Mouse (Mus musculus): ENCODE data around the gene Coro2a.
"Not testable (repeated sequence)": the region's sequence is repeated elsewhere in the genome, so short reads cannot be mapped to it uniquely, and the experiment has no call there.

Coro2a gene

DNA sequence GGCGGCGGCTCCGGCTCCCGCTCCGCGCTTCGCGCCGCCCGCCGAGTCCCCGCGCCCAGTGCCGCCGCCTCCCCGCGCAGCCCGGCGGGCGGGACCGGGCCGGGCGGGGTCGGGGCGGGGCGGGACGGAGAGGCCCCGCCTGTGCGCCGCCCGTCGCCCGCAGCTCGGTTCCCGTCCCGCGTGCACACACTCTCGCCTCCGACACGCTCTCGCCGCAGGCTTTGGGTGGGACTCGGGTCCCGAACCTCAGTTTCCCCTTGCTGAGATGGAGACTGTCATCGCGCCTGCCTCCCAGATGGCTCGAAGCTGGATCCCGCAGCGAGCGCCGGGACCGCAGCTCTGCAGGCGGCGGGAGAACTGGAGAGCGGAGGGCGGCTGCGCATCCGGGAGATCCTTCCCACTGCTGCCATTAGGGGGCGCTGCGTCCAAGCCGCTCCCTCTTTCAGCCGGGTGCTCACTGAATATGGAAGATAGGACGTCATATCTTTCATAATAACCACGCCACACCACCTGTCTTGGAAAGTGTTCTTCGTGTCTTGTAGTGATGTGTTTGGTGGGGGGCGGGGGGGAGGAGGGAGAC is at the start of gene Coro2a:
Coro2a (minus strand) TSS at position 359 of the 580 bp plus-strand sequence.
- peak; percentile 50 to 61 for DNase-seq (ENCODE audit: low spot score in 2 of 2)

DNA sequence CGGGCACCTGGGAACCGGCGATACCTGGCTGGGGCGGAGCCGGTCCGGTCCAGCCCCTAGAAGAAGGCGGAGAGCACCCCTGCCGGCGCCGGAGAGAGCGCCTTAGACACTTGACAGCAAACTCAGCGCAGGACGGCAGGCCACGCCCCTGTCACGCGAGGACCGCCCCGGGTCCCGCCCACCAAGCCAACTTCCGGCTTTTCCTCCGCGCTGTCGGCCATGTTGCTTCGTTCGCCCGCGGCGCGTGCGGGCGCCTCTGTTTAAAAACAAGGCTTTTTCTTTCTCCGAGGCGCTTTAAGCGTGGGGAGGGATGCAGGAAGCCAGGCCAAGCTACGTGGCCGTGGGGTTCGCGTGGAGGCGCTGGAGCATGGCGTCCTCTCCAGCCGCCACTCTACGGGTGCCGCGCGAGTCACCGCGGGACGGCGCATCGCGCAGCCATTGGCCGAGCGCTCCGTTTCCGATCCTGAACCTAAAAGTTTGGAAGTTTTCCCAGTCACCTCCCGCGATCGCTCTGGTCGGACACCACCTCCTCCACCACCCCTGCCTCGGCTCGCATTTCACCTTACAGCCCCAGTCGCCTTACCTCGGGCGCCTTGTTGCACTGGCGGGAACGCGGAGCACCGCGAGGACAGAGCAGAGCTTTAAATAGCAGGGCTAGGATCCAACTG is 48.2 kb upstream of the Coro2a start, which contains the start of gene Tbc1d2:
Tbc1d2 (minus strand) TSS at position 124 of the 668 bp plus-strand sequence.
- peak; percentile 90 to 95 for DNase-seq (ENCODE audit: low spot score in 2 of 2)

DNA sequence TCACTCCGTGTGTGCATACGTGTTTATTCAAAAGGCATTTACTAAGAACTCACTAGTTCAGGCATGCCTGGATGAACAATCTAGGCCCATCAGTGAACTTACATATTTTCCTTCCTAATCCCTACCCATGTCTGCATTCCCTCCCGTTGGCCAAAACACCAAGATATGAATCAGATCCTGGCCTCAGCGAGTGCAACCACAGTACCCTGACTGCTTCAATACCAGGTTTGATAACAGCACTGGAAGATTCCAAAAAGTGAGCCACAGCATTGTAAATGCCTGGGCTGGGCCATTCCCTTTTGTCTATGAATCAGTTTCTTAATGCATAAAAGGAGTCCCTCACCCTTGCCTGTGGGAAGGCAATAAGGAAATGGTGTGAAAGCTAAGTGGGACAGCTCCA is 47.2 kb upstream of the Coro2a start:
- no peak for DNase-seq (ENCODE audit: low spot score in 2 of 2)

DNA sequence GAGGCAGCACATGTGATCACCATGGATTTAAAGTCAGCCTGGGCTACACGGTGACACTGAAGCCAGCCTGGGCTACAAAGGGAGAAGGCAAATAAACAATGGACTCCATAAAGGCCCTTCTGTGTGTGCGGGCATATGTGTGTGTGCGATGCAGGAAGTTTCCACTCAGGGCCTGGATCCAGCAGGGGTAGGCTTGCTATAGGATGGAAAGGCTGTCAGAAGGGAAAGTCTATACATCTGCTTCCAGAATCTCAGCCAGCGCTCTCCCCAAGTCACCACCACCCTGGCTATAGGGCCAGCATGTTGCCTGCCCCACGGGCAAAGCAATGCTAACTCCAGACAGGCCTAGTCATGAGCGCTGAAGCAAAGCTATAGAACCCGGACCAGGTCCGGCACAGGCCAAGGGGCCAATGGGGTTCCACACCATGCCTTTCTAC is 41.7 kb upstream of the Coro2a start:
- no peak for DNase-seq (ENCODE audit: low spot score in 2 of 2)

DNA sequence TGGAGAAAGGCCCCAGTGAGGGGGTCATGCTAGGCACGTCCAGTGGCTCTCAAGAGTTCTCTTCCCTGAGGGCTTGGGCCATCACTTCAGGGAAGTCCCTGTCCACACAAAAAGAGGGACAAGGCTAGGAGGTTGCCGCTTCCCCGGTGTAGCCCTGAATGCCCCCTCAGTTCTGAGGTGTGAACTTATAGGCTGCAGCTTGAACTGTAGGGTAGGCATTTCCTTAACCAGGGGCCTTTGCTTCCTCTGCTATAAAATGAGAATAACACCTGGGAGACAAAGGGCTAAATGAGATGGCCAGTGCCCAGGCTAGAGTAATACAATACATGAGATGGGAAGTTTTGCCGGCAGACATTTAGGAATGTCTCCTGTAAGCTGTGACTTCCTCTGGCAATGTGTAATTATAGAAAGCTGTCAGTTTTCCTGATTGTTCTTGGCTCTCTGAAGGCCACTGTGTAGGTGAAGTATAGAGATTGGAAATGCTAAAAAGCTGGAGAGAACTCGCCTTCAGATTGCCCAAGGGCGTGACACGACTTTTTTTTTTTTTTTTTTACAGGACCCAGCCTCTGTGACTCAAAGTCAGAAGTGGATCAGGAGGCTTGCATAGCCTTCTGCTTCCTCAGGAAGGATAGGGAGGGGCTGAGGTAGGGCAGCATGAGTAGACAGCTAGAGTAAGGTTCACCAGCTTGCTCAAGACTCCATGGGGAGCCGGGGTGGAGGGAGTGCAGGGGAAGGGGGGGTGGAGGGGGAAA is 41.1 kb upstream of the Coro2a start:
- DNase-seq (ENCODE audit: low spot score in 2 of 2) = peak; percentile 29 to 73

DNA sequence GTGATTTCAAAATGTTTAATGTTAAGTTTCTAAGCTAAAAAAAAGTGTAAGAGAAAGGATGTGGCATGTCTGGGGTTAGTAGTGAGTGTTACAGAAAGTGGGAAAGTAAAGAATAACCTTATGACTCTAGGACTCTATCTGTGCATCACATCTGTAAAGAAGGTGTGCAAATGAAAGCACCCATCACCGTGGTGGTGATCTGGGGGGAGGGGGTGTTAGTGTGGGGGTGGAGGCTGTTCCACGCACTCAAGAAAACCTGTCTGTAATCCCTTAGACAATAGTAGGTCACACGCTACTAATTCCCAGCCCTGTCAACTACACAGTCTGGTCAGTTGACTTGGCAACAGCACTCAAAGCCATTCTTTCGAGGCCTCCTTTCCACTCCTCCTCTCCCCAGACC is 39.3 kb upstream of the Coro2a start:
- no peak for DNase-seq (ENCODE audit: low spot score in 2 of 2)

DNA sequence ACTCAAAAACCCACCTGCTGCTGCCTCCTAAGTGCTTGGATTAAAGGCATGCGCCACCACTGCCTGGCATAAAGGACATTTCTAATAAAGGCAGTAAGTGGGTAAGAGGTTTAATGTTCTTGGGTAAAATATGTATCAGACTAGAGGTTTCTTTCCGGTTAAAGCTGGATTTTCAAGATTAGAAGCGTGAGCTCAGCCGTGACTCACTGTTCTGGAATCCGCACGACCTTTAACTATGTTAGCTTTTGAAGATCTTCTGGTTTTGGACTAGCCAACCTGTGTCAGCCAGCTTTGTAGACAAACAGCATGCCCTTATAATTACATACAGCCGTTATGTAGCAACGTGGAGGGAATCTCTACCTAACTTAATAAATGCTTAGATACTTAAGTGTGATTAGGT is 37.9 kb upstream of the Coro2a start:
- DNase-seq (ENCODE audit: low spot score in 2 of 2) = no peak

DNA sequence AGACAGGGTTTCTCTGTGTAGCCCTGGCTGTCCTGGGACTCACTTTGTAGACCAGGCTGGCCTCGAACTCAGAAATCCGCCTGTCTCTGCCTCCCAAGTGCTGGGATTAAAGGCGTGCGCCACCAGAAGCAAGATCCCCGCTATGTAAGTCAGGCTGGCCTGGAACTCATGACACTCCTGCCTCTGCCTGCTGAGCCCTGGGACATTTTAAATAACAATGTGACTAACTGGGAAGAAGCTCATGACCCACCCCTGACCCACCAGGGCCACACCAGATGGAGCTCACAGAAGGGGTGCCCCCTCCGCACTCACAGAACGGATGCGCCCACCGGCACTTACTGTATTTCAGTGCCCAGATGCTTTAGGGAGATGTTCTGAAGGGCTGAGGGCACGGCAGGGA is 35.2 kb upstream of the Coro2a start:
- not testable (repeated sequence) for DNase-seq (ENCODE audit: low spot score in 2 of 2)

DNA sequence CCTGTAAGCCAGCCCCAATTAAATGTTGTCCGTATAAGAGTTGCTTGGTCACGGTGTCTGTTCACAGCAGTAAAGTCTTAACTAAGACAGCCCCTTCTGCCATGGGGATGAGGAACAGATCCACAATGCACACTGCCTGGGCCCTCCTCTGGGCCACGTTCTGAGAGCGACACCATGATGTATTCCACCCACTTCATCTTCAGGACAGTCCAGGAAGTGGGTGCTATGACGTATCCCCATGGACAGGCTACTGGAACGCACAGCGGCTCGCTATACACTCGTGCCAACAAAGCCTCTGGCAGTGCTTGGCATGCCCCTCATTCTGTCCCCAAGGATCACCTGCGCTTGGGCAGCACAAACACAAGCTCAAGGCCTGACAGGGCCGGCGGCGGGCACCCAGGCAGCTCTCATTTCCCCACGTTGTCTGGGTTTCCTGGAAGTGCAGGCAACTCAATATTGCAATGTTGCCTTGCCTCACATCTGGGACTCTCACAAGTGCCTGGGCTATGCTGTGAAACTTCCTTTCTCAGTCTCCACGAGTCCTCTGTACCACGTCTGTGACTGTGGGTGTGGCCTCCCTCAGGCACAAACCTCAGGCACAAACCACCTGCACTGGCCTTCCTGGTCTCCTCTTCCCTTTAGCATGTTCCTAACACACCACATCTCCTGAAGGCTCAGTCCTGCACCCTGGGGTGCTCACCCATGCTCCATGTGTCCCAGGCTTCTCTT is 33.9 kb upstream of the Coro2a start:
- DNase-seq (ENCODE audit: low spot score in 2 of 2) = no peak

DNA sequence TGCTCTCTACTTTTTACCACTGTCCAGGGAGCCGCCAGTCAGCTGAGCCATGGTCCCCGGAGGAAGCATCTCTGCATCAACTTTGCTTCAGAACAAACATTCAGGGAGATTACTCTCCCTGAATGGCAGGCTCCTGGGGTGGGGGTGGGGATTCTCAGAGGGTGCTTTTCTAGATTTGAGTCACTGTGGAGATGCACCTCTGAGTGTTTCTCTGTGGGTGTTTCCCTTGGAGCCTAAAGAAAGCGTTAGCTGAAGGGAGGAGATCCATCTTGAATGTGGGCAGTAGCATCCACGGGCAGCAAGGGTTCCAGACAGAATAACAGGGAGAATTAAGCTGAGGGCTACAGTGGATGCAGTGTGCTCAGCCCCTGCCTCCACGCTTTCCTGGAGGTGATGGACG is 32.9 kb upstream of the Coro2a start:
- DNase-seq (ENCODE audit: low spot score in 2 of 2) = no peak

DNA sequence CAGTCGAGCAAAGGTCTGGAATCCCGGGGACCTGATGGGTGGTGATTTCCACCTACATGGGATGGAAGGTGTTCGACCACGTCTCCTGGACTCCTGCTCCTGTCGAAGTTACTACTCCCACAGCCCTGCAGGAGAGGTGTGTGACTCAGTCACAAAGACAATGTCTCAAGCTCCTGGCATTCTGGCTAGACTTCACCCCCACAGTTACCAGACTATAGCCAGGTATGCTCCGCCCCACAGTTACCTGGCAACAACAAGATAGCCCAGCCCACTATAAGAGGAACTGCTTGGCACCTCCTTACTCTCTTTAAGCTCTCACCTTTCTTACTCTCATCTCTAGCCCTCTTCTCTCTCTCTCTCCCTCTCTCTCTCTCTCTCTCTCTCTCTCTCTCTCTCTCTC is 31.6 kb upstream of the Coro2a start:
- DNase-seq (ENCODE audit: low spot score in 2 of 2) = not testable (repeated sequence)

DNA sequence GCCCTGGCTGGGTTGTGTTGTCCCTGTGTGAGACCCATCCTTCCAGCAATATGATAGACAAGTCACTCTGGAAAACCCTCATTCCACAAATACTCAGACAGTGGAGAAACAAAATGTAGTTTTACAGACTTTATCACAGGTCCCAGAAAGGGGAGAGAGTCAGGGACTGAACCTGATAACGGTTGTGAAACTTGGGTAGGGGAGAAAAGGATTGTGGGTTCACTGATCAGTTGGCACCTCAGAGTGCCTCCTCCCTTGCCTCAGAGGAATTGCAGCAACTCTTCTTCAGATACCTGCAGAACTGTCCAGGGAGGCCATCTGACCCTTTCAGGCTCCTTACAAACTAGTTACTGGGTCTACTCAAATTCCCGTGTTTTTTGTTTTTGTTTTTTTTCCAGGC is 30.5 kb upstream of the Coro2a start:
- no peak for DNase-seq (ENCODE audit: low spot score in 2 of 2)

DNA sequence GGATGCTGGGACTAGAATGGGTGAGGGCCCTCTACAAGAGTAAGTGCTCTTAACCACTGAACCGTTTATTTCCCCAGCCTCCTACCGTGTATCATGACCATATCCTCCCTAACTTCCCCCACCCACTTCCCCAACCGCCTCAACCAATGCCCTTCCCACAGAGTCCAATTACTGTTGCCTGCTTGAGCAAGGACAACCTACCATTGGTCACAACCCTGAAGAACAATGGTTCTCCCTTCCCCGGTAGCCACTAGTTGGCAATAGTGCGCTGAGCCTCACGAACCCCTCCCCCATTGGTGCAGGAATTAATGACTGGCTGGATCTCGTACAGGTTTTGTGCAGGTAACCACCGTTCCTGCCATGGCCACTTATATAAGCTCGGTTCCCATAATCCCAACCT is 28.4 kb upstream of the Coro2a start:
- no peak for DNase-seq (ENCODE audit: low spot score in 2 of 2)

DNA sequence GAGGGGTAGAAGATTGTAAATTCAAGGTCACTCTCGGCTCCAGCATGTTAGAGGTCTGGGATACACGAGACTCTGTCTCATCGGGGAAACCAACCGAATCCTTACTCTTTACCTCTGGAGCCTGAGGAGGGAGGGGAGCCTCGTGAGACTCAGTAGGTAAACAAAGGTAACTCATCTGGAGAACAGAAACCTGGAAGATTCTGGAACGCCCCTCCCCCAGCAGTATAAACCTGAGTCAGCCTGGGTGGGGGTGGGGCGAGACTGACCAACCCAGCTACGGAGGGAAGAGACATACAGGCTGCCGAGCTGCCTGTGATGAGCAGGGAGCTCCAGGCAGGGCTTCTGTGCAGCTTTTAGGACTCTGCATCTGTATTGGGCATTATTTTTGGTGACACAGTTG is 26.9 kb upstream of the Coro2a start:
- no peak for DNase-seq (ENCODE audit: low spot score in 2 of 2)

DNA sequence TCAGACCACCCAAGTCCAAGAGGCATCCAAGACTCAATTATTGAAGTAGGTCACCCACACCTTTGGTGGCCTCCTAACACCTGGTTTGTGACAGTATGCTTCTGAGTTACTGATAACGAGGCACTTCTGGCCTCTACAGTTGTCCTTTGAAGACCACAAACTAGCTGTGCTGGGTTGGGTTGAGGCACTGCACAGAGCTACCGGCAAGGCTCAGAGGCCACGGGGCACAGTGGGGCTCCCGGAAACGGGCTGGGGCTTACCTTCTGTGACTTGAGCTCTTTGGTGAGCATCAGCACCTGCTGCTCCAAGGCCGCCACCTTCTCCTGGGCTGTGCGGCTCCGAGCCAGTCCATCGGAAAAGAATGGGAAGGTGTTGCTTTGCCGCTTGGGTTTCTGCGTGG is 26.1 kb upstream of the Coro2a start:
- DNase-seq (ENCODE audit: low spot score in 2 of 2) = no peak

DNA sequence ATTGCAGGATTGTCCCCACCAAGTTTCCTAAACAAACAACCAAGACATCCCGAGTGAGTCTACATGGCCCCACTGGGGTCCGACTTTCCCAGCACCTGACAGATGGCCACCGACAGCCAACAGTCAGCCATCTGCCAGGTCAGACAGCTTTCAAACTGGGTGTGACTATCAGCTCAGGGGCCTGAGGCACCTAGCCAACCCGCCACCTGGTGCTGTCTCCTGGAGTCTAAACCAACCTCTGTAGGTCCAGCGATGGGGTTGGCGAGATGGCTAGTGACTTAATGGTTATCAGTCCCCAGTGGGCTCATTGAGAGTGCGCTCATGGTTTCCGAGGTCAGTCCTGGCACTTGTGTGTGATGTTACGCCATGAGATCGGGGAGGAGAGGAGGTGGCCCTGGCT is 23.1 kb upstream of the Coro2a start:
- DNase-seq (ENCODE audit: low spot score in 2 of 2) = no peak

DNA sequence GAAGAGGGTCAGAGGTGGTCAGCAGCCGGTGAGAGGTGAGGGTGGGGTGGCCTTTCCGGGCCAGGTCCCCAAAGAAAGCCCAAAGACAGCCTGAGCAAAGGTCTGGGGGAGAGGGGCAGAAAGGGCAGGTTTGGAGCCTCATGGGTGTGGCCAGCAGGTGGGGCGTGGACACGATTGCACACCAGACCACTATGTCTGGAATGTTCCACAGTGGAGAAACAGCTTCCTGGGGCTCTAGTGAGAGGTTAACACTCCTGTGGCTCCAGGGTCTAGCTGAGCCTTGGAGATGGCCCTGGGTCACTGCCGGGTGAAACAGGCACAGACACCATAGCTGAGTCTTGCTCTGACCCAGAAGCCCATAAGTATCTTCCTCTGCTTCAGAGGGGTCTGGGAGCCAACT is 21.0 kb upstream of the Coro2a start:
- DNase-seq (ENCODE audit: low spot score in 2 of 2) = no peak

DNA sequence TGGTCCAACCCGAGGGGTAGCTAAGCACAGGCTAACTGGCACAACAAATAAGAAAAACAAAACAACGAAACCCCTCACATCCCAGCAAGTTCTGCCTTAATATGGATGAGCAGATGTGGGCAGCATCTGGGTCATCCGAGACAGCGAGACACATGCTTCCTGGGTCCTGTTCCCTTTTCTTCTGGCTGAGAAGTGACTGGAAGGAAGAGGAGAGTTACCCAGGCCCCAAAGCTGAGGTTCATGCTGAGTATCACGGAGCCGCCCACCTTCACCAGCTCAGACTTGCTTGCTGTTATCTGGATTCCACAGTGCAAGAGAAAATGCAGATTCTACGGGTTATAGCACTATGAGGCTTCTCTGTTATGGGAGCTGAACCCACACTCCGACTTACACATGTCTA is 18.9 kb upstream of the Coro2a start:
- DNase-seq (ENCODE audit: low spot score in 2 of 2) = no peak

DNA sequence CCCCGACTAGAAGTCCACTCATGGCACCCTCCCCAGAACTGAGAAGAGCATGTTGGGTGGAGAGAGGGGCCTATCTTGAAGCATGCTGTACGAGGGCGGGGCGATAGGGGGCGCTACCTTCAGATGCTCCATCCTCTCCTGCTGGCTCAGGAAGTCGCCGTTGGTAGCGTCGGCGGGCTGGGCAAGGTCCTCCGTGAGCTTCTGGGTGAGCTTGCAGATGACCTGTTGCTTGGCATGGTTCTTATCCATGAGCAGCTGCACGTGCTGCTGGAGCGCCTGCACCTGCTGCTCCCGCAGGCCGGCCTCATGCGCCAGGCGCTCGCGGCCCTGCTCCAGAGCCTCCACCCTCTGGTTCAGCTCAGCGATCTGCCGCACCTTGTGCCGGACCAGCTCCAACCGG is 18.3 kb upstream of the Coro2a start:
- DNase-seq (ENCODE audit: low spot score in 2 of 2) = no peak

DNA sequence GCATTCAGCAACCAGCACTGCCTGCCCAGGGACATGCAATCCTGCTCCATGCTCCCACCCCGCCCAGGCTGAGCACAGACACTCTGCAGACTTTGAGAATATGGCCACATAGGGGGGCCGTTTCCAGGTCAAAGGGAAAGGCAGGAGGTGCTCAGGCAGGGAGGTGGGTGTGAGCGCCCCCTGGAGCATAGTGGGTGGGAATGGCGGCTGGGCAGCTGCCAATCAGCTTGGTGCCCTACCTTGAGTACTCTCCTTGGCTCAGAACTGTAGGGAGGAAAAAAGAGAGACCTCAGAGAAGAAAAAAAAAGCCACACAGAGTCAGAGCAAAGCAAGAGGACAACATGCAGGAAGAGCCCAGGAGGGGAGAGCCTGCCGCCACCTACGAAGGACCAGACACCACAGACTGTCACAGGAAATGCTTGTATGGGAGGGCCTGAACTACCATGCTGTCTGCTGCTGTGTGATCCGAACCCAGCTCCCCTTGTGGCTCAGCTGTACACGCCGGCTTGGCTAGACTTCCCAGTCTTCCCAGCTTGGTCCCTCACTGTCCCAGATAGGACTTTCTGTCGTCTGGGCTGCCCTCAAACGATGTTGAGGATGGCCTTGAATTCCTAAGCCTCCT is 16.3 kb upstream of the Coro2a start:
- DNase-seq (ENCODE audit: low spot score in 2 of 2) = no peak

DNA sequence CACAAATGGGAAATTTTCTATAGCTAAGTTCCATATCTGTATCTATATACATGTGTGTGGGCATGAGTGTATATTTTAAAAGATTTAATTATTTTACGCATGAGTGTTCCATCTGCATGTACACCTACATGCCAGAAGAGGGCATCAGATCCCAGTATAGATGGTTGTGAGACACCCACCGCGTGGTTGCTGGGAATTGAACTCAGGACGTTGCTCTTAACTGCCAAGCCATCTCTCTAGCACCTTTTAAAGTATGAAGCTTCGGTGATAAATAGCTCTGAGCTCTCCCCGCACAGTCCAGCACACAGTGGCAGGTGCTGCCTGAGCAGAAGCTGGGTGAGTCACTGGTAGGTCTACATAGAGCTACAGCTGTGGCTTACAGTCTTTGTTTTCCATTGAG is 15.4 kb upstream of the Coro2a start:
- no peak for DNase-seq (ENCODE audit: low spot score in 2 of 2)

DNA sequence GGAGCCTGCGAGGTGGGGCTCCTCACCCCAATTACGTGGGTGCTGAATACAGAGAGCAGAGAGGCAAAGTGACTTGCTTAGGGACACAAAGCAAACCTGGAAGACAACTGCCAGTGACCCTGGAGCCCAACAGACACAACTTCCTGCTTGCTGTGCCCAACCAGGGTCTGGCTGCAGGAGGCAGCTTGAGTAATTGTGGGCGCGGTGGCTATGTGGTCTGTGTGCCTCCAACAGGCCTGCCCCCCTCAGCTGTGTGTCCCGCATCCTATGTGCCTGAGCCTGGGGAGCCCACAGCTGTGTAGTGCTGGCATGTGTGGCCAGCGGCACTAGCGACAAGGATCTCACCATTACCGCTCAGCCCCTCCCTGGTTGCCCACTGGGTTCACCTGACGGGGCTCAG is 12.6 kb upstream of the Coro2a start:
- no peak for DNase-seq (ENCODE audit: low spot score in 2 of 2)

Data from heart, adult 9 months (tissue).